Mouse (Mus musculus) olfactory bulb, adult 2 months (tissue): ENCODE data around the gene Pou2af1. TPM values are rescaled to one million over a fixed set of nuclear protein-coding genes. Genes with fewer than 3 reads are reported as not detected.

ENCODE experiments used
- H3K27ac ChIP-seq: fragments of 200-500 bp; 2 replicates; pipeline ENCODE4 v1.5.1; 2012; ENCODE audit warnings: low read depth, low read length; ENCODE audit not compliant: insufficient read depth
- H3K4me1 ChIP-seq: fragments of 200-500 bp; 2 replicates; pipeline ENCODE4 v1.6.1; 2012; ENCODE audit warnings: low read length; ENCODE audit not compliant: control insufficient read depth, insufficient read depth
- H3K4me3 ChIP-seq: fragments of 200-500 bp; 2 replicates; pipeline ENCODE4 v1.5.1; 2012; ENCODE audit warnings: mild to moderate bottlenecking, low read depth, low read length, moderate library complexity; ENCODE audit not compliant: insufficient read depth
- CTCF ChIP-seq: fragments of 200-500 bp; IDR thresholded peaks from 2 replicates; pipeline ENCODE4 v1.5.1; 2012; ENCODE audit warnings: low read depth, mild to moderate bottlenecking, low read length, moderate library complexity; ENCODE audit not compliant: insufficient read depth
- POLR2A ChIP-seq: fragments of 200-500 bp; IDR thresholded peaks from 2 replicates; pipeline ENCODE4 v1.6.1; 2012; ENCODE audit warnings: mild to moderate bottlenecking, low read depth, low read length, moderate library complexity; ENCODE audit not compliant: insufficient read depth
- whole genome bisulfite sequencing: fragments of 180-500 bp; shearing (Covaris S2); methylation state at CpG from one replicate; pipeline ENCODE4 v1.1.7; 2018; 5-methylcytosine and 5-hydroxymethylcytosine counted together
- polyA plus RNA-seq: library from polyadenylated mRNA; stranded (reverse); fragments of >200 nt; gene quantifications from 2 replicates; pipeline ENCODE4 v1.2.4, GENCODE M21; 2012; ENCODE audit warnings: low replicate concordance; ENCODE audit not compliant: missing spikeins, insufficient read depth, insufficient read length

Pou2af1 gene
- polyA plus RNA-seq, 1 experiment: not detected

GRCm38 (mm10) chr9:51258426-51258825 is 44.9 kb downstream of the Pou2af1 start:
- no peaks in the 10 kb centered on the region for H3K4me1 ChIP-seq
- no peak overlapping the region for H3K4me3 ChIP-seq
- H3K27ac ChIP-seq: no peak overlapping the region
- WGBS: 85% methylated on average over 5 of the region's 5 CpGs
- no peak for TF ChIP-seq CTCF
- TF ChIP-seq POLR2A: no peak

- Histone ChIP-seq H3K4me3 (no peak overlapping the region), H3K4me1 (peaks cover 6% of the 10 kb centered on the region; the same call in 1 of the 2 replicates), H3K27ac (no peak overlapping the region)
- TF ChIP-seq POLR2A (no peak), CTCF (no peak)
- whole genome bisulfite sequencing: 66% methylated on average over 5 of the region's 5 CpGs
Measured at GRCm38 (mm10) chr9:51268852-51269251, 55.3 kb downstream of the Pou2af1 start.

- no peak for TF ChIP-seq POLR2A
- no peak for TF ChIP-seq CTCF
- H3K4me3 ChIP-seq: no peak overlapping the region
- WGBS: 55% methylated on average over 8 of the region's 8 CpGs
- H3K4me1 ChIP-seq: peaks cover 6% of the 10 kb centered on the region; the same call in 1 of the 2 replicates
- H3K27ac ChIP-seq: no peak overlapping the region
Measured at GRCm38 (mm10) chr9:51271073-51271472, 57.6 kb downstream of the Pou2af1 start.

GRCm38 (mm10) chr9:51272102-51272501 is 58.6 kb downstream of the Pou2af1 start:
- TF ChIP-seq CTCF: no peak
- TF ChIP-seq POLR2A: no peak
- 81% methylated on average over 5 of the region's 5 CpGs for WGBS
- no peak overlapping the region for H3K4me3 ChIP-seq

GRCm38 (mm10) chr9:51273581-51274154 is 60.2 kb downstream of the Pou2af1 start:
- Histone ChIP-seq H3K4me3 (no peak overlapping the region), H3K4me1 (peaks cover 13% of the 10 kb centered on the region), H3K27ac (no peak overlapping the region)
- 79% methylated on average over 9 of the region's 9 CpGs for WGBS
- TF ChIP-seq POLR2A (no peak), CTCF (no peak)

More at GRCm38 (mm10) chr9:51272102-51272501, 58.6 kb downstream of the Pou2af1 start:
- Histone ChIP-seq H3K4me1 (peaks cover 6% of the 10 kb centered on the region; the same call in 1 of the 2 replicates), H3K27ac (no peak overlapping the region)

GRCm38 (mm10) chr9:51274678-51275077 is 61.2 kb downstream of the Pou2af1 start:
- no peak overlapping the region for H3K4me3 ChIP-seq
- no peak overlapping the region for H3K27ac ChIP-seq
- H3K4me1 ChIP-seq: peaks cover 21% of the 10 kb centered on the region
- 56% methylated on average over 4 of the region's 4 CpGs for WGBS
- TF ChIP-seq CTCF (no peak), POLR2A (no peak)

GRCm38 (mm10) chr9:51277834-51278498 is 64.5 kb downstream of the Pou2af1 start:
- peaks cover 15% of the 10 kb centered on the region for H3K4me1 ChIP-seq
- H3K4me3 ChIP-seq: peak overlapping the region; percentile 59
- H3K27ac ChIP-seq: 0 out of 2 replicates have a peak overlapping the region, but pooled peaks have one; percentile 2
- WGBS: 27% methylated on average over 13 of the region's 13 CpGs
- TF ChIP-seq POLR2A: no peak
- TF ChIP-seq CTCF: no peak

- peak within 1 kb of the TSS; percentile 50; the same call in 1 of the 2 replicates for H3K27ac ChIP-seq
- peak within 1 kb of the TSS; percentile 59 for H3K4me3 ChIP-seq
- peaks cover 15% of the 10 kb centered on the region for H3K4me1 ChIP-seq
- under 1% methylated on average over 53 of the region's 53 CpGs for WGBS
- TF ChIP-seq CTCF: no peak; the same call in 1 of the 2 replicates
- TF ChIP-seq POLR2A: no peak
Measured at GRCm38 (mm10) chr9:51278500-51279381, 65.2 kb downstream of the Pou2af1 start, which contains the start of gene Colca2. Gene Colca2 (minus strand): TSS chr9:51278569.
